Mouse (Mus musculus) c-Kit-positive CD71-negative TER-119-negative erythroid progenitor cells, embryonic 14.5 days (primary cell): ENCODE results near the gene Gfpt2.
"Not testable (repeated sequence)": the region's sequence is repeated elsewhere in the genome, so short reads cannot be mapped to it uniquely, and the experiment has no call there.

Experiments
- DNase-seq: peaks from one replicate; pipeline ENCODE4 v3.0.0-alpha.2; 2013; ENCODE audit warnings: low read depth

The Gfpt2 gene

GRCm38 (mm10) chr11:49794342-49795144 lies 565 bp downstream of the Gfpt2 start:
- DNase-seq, result no peak

DNA sequence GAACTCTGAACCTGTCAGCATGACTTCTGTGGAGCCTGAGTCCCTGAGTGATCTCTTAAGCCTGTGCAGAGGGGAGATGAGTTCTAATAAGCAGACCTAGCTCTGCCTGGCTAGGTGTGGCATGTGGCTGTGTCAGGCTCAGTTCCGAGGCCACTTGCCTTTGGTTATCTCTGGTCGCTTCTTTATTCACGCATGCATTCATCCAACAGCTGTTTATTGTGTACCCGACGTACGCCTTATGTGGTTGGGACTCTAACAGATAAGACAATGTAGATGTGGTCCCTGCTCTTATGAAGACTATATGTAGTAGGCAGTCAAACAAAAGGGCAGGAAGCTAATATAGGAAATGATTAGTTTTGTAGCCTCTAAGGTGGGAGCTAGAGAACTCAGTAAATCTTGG lies 5.0 kb downstream of the Gfpt2 start:
- DNase-seq, result no peak

DNA sequence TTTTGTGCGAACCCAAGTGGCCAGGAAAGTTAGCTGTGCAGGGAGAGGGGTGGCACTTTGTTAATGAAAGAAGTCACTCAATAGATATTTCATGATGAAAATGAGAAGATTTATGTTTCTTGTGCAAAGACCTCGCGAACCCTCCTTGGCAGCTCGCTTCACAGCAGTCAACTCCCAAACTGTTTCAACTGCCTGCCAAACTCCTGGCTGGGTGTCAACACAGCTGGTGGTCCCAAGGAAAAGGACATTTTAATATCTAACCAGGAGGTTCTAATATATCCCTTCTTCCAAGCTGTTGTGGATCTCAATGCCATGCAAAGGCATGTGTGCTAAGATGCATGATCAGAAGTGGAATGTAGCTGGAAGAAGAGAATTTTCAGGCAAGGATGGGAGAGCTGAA lies 7.5 kb downstream of the Gfpt2 start:
- DNase-seq, result no peak

- no peak for DNase-seq
These were observed 9.8 kb downstream of the Gfpt2 start for GRCm38 (mm10) chr11:49803801-49804200.

DNA sequence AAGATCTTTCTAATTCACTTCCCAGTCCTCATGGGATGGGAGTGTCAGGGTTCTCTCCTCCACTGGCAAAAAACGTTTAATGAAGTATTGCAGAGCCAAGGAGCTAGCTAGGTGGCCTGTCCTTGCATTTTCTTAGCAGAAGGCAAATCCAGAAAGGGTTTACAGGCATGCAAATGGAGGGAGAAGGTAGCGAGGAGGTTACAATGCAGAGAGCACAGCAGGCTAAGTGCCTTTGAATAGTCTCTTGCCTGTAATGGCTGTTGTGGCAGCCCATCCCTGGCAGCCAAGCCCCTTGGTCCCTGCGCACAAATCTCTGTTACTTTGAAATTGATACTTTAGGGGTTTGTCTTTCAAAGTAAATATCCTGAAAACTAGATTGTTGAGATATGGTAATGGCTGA lies 12.2 kb downstream of the Gfpt2 start:
- DNase-seq, result no peak

- DNase-seq, result no peak
These were observed 15.0 kb downstream of the Gfpt2 start for GRCm38 (mm10) chr11:49808946-49809345.

DNA sequence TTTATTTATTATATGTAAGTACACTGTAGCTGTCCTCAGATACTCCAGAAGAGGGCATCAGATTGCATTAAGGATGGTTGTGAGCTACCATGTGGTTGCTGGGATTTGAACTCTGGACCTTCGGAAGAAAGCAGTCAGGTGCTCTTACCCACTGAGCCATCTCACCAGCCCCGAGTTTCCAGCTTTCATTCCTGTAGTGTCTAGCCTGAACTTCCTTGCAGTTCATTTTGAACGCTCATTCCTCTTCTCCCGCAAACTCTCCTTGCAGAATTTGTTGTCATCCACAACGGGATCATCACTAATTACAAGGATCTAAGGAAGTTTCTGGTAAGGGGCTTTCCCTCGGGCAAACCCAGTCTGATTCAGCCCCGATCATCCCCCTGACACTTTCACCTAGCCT lies 16.7 kb downstream of the Gfpt2 start:
- DNase-seq, result not testable (repeated sequence)

DNA sequence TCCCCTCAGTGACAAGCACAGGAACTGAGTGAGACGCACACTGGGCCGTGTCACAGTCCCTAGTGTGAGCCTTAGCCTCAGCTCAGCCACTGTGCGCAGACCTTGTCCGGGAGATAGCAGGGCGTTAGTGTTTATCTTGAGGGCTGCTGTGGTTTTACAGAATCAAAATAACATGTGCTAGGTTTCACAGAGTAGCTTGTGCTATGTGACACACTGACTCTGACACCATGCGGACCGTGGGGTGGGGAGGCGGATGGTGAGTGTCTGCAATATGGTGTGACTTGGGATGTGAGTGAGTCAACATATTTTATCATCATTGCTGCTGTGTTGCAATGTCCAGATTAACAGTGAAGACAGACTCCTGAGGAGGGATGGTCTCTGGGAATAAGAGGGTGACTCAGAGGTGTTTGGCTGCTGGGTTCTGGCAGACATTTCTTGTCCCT lies 17.1 kb downstream of the Gfpt2 start:
- DNase-seq, result peak; percentile 60

DNA sequence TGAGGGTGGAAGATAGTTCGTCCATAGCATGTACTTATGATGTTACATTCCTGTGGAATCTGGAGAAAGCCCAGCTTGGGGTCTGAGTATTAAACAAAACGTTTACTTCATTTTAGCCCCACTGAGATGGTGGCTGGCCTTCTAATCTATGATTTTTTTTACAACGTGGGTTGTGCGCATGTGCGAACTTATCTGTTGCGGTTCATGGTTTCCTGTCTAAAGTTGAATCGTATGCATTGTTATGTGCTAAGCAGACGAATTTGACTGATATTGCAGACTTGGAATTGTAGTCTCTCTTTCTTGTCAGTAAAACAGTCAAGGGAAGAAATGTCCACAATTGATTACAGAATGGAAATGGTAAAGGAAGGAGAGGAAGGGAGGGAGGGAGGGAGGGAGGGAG lies 17.9 kb downstream of the Gfpt2 start:
- DNase-seq, result peak; percentile 53

- DNase-seq, result no peak
These were observed 25.0 kb downstream of the Gfpt2 start for GRCm38 (mm10) chr11:49818869-49819566.

DNA sequence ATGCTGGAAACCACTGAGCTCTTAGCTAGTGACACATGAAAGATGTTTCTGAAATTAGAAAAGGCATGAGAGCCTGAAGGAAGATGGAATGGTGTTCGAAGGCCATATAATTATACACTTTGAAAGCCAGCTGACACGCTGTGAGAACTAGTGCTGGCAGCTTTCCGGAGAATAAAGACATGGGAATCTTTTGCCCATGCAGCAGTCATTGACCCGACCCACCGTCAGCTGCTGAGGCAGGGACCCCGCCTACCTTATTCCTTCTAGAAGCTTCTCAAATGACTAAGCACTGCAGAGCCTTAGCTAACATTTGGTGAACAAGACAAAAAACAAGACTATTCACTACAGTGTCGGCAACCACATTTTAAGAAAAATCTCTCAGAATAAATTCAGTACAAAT lies 25.7 kb downstream of the Gfpt2 start:
- no peak for DNase-seq

GRCm38 (mm10) chr11:49820928-49821327 lies 26.9 kb downstream of the Gfpt2 start:
- DNase-seq, result no peak

DNA sequence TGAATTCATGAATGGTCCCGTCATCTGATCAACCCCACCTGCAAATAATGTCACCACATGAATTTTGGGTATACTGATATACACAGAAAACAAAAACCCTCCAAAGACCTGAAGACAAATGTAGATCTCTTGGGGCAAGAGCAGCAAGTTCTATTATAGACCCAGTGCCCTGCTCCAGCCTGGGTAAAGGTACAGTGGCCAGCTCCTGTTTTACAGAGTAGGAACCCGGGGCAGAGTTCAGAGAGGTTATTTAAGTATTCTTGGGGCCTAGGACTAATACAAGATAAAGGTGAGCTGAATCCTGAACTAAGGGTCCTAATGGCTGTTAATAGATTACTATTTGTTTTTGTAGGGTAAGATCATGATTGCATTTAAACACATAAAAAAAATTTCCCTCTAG lies 27.6 kb downstream of the Gfpt2 start:
- DNase-seq, result no peak

DNA sequence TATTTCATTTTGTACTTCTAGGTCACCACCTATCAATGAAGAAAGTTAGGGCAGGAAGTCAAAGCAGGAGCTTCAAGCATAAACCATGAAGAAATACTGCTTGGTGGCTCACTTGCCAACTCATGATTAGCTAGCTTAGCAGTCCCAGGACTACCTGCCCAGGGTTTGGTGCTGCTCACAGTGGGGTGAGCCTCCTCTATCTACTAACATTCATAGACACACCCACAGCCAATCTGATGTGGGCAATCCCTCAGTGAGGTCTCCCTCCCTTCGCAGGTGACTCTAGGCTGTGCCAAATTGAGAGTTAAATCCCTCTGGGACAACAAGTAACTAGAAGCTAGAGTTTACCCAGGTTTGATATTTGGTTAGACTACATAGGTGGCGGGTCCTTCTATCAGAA lies 28.4 kb downstream of the Gfpt2 start:
- no peak for DNase-seq

DNA sequence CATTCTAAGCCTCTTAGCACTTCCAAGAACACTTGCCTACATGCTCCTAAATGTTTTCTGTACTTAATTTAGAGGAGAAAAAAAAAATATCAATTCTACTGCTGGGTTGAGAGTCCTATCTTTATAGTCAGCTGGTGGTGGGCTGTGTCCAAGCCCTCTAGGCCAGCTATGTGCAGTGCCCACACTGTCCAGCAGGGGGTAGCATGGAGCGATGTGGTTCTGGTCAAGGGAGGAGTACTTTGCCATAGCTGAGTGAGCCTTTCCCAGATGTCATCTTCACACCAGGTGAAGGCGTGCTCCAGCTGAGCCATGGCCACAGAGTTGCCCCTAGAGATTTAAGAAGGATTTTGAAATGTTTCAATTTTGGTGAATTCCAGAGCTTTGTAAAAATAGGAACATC lies 30.9 kb downstream of the Gfpt2 start:
- no peak for DNase-seq

- DNase-seq, result no peak
These were observed 33.3 kb downstream of the Gfpt2 start for GRCm38 (mm10) chr11:49827243-49827642.

- no peak for DNase-seq
These were observed 35.3 kb downstream of the Gfpt2 start for GRCm38 (mm10) chr11:49829176-49829745.

- no peak for DNase-seq
These were observed 38.0 kb downstream of the Gfpt2 start for GRCm38 (mm10) chr11:49831980-49832379.

- DNase-seq, result no peak
These were observed 39.0 kb downstream of the Gfpt2 start for GRCm38 (mm10) chr11:49832962-49833361.

GRCm38 (mm10) chr11:49834248-49834647 lies 40.3 kb downstream of the Gfpt2 start:
- DNase-seq, result no peak

DNA sequence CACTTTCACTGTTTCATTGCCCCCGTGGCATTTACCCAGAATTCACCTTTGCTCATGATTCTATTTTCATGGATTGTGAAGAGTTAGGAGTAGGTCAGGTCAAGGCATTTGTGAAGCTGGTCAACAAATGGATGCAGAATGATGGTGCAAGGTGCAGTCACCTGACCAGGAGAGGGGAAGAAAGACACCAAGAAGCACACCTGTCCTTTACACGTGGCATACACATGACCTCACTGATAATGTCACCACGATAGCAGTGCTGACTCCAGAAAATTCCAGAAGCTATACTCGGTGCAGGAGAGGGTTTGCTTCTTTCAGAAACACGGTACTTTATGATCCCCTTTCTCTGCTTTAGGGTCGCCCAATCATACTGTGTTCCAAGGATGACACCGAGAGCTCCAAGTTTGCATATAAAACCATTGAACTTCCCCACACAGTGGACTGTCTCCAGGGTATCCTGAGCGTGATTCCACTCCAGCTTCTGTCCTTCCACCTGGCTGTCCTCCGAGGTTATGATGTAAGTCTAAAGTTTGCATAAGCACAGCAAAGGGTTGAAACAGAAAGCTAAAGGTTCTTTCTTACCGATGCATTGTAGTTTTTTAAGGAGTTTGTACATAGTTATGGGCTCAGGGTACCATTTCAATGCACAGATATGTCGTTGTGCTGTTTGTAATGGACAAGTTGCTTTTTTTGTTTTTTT lies 41.4 kb downstream of the Gfpt2 start:
- DNase-seq, result no peak

- DNase-seq, result no peak
These were observed 43.9 kb downstream of the Gfpt2 start for GRCm38 (mm10) chr11:49837717-49838407.
